Mouse (Mus musculus) right cerebral cortex, postnatal 14 days (tissue): ENCODE data around the gene Mfrp.

Source experiments
- DNase-seq: peaks from one replicate; pipeline ENCODE4 v3.0.0; 2022

Mfrp gene

GRCm38 (mm10) chr9:44131276-44131590 lies 29.7 kb downstream of the Mfrp start:
- no peak for DNase-seq

- no peak for DNase-seq
These were observed 30.7 kb downstream of the Mfrp start for GRCm38 (mm10) chr9:44132200-44132599.

GRCm38 (mm10) chr9:44133287-44133686 lies 31.8 kb downstream of the Mfrp start:
- DNase-seq: no peak

GRCm38 (mm10) chr9:44134101-44134850 lies 32.7 kb downstream of the Mfrp start, which contains the start of gene Mcam:
TSS of gene Mcam (plus strand) at chr9:44134469.
- peak; percentile 63 for DNase-seq

GRCm38 (mm10) chr9:44134851-44135730 lies 33.6 kb downstream of the Mfrp start:
- DNase-seq: no peak

- DNase-seq: no peak
These were observed 34.3 kb downstream of the Mfrp start for GRCm38 (mm10) chr9:44135731-44136411.

- no peak for DNase-seq
These were observed 36.3 kb downstream of the Mfrp start for GRCm38 (mm10) chr9:44137846-44138245.

GRCm38 (mm10) chr9:44141951-44142350 lies 40.4 kb downstream of the Mfrp start:
- DNase-seq: no peak

GRCm38 (mm10) chr9:44143421-44143820 lies 41.9 kb downstream of the Mfrp start:
- no peak for DNase-seq

GRCm38 (mm10) chr9:44144023-44144717 lies 42.6 kb downstream of the Mfrp start:
- DNase-seq: no peak

- DNase-seq: no peak
These were observed 43.2 kb downstream of the Mfrp start for GRCm38 (mm10) chr9:44144718-44145060.

- no peak for DNase-seq
These were observed 45.8 kb downstream of the Mfrp start for GRCm38 (mm10) chr9:44147290-44147689.
